8 mouse cellular contexts compared by ENCODE assay signal in the genomic region with DNA sequence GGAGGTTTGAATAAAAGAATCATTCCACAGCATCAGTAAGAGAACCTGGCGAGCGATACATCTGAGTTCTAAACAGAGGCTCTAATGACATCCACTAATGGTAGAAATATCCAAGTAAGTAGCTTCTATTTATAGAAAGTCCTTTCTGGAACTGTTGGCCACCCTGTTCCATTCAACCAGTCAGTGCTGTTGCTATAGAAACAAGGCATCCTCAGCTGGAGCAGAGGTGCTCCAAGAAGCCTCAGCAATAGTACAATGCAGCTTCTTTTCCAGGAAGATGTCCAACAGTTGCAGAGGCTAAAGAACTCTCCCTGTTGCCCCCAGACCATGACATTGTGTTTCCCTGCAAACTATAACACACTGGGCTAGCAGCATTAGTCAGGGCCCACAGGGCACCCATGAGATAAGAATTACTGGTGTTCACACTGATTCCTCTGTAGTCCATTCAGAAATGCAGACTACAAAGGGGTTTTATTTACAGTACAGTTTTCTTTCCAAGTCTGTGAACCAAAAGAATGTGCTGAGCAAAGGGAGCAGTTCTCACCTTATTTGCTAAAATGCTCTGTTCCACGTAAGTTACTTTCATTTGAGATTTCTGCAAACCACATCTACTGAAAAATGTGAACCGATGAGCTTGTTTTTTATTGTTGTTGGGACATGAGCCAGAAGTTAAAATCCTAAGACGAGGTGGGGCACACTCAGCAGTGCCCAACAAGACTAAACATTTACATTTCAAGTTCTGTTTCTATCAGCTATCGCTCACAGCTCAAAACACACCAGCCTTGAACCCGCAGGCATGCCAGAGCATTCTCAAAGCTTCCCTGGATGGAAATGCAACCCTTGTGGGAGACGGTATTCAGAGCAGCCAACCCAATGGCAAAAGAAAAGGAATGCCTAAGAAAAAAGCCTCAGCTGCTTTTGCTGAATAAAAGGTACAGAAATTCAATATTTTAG. TPM values are rescaled to one million over a fixed set of nuclear protein-coding genes. Genes with fewer than 3 reads are reported as not detected.
A peak's percentile ranks its signal among the peaks of the same experiment; 100 is the strongest.
DNase-seq lines count a peak whose midpoint lies in the region; ATAC-seq and TF ChIP-seq lines count a peak whose summit lies in the region.

No protein-coding gene starts in this region.

- H3K4me3 ChIP-seq in heart, embryonic 12.5 days: no peak overlapping the region
- no peak overlapping the region for H3K4me3 ChIP-seq in lung, embryonic 14.5 days (ENCODE audit: low read depth, low read length)
- H3K4me3 ChIP-seq in embryonic fibroblast, embryonic 13.5 days (ENCODE audit: insufficient read depth, low read length): no peak overlapping the region
- H3K4me3 ChIP-seq in neural tube, embryonic 15.5 days (replicated peaks): no peak overlapping the region

- no peak for ATAC-seq in heart, embryonic 12.5 days (ENCODE audit: insufficient number of reproducible peaks, low FRiP score)
- peak; percentile 58; the same call in 1 of the 2 replicates for ATAC-seq in lung, embryonic 14.5 days (ENCODE audit: insufficient read depth)
- no peak for ATAC-seq in neural tube, embryonic 15.5 days (ENCODE audit: low FRiP score)

- no peak for TF ChIP-seq CTCF in lung, embryonic 14.5 days (IDR thresholded peaks at IDR 0.05; ENCODE audit: low read depth)
- TF ChIP-seq CTCF in embryonic fibroblast, embryonic 13.5 days (IDR thresholded peaks at IDR 0.05; ENCODE audit: borderline replicate concordance, insufficient read depth, low read length): no peak

- H3K27ac ChIP-seq in heart, embryonic 12.5 days (ENCODE audit: poor library complexity, severe bottlenecking): peak overlapping the region; percentile 13
- H3K27ac ChIP-seq in lung, embryonic 14.5 days (ENCODE audit: low read depth): peak overlapping the region; percentile 54
- peak overlapping the region; percentile 83 for H3K27ac ChIP-seq in embryonic fibroblast, embryonic 13.5 days (ENCODE audit: insufficient read depth, low read length)
- H3K27ac ChIP-seq in neural tube, embryonic 15.5 days (replicated peaks): peak overlapping the region; percentile 63

- peaks cover 33% of the 10 kb centered on the region for H3K4me1 ChIP-seq in heart, embryonic 12.5 days (replicated peaks)
- peaks cover 8% of the 10 kb centered on the region; the same call in 1 of the 2 replicates for H3K4me1 ChIP-seq in lung, embryonic 14.5 days (ENCODE audit: insufficient read depth)
- H3K4me1 ChIP-seq in embryonic fibroblast, embryonic 13.5 days (ENCODE audit: control insufficient read depth, insufficient read depth, low read length): peaks cover 13% of the 10 kb centered on the region
- H3K4me1 ChIP-seq in neural tube, embryonic 15.5 days: peaks cover 13% of the 10 kb centered on the region

- WGBS in heart, embryonic 12.5 days: 58% methylated on average over 8 of the region's 8 CpGs
- WGBS in lung, embryonic 14.5 days: 39% methylated on average over 8 of the region's 8 CpGs
- 61% methylated on average over 8 of the region's 8 CpGs for WGBS in neural tube, embryonic 15.5 days

- peaks cover 5% of the 10 kb centered on the region for H3K36me3 ChIP-seq in heart, embryonic 12.5 days
- H3K36me3 ChIP-seq in lung, embryonic 14.5 days (ENCODE audit: insufficient read depth): no peaks in the 10 kb centered on the region
- H3K36me3 ChIP-seq in neural tube, embryonic 15.5 days: peaks cover 8% of the 10 kb centered on the region; the same call in 1 of the 2 replicates

- no peaks in the 10 kb centered on the region for H3K27me3 ChIP-seq in heart, embryonic 12.5 days (replicated peaks)
- H3K27me3 ChIP-seq in lung, embryonic 14.5 days (ENCODE audit: insufficient read depth, low read length): no peaks in the 10 kb centered on the region
- H3K27me3 ChIP-seq in neural tube, embryonic 15.5 days (replicated peaks): no peaks in the 10 kb centered on the region

- no peak overlapping the region for H3K4me2 ChIP-seq in heart, embryonic 12.5 days
- H3K4me2 ChIP-seq in lung, embryonic 14.5 days: 0 out of 2 replicates have a peak overlapping the region, but pooled peaks have one; percentile 18
- no peak overlapping the region for H3K4me2 ChIP-seq in neural tube, embryonic 15.5 days

- TF ChIP-seq POLR2A in embryonic fibroblast, embryonic 13.5 days (IDR thresholded peaks at IDR 0.05; ENCODE audit: low read depth, low read length): no peak

- H3K9ac ChIP-seq in heart, embryonic 12.5 days: no peak overlapping the region
- no peak overlapping the region for H3K9ac ChIP-seq in lung, embryonic 14.5 days
- no peak overlapping the region for H3K9ac ChIP-seq in neural tube, embryonic 15.5 days (replicated peaks)

- H3K9me3 ChIP-seq in heart, embryonic 12.5 days (replicated peaks): no peaks in the 10 kb centered on the region
- no peaks in the 10 kb centered on the region for H3K9me3 ChIP-seq in lung, embryonic 14.5 days (ENCODE audit: low read depth, low read length)
- no peaks in the 10 kb centered on the region for H3K9me3 ChIP-seq in neural tube, embryonic 15.5 days (replicated peaks)

- no peak for DNase-seq in heart, adult 9 months (ENCODE audit: low spot score in 2 of 2)
- peak; percentile 59 for DNase-seq in lung, embryonic 14.5 days
- no peak for DNase-seq in lung, postnatal 14 days
- DNase-seq in adrenal gland, adult (ENCODE audit: inconsistent age in 2 of 2, low spot score in 1 of 2): no peak
- DNase-seq in c-Kit-positive CD71-positive TER-119-positive erythroid progenitor cells, embryonic 14.5 days (ENCODE audit: low spot score): no peak

RNA-seq across cellular contexts. Expression of gene Vps53, which starts 31.1 kb away (rescaled TPM):
- polyA plus RNA-seq in heart, embryonic 12.5 days (2016; fragmentation: Nextera tagmentation; extraction: Ambion mirVana): 32.2 and 34.2 TPM in 2 replicates
- polyA plus RNA-seq in lung, embryonic 14.5 days (2014; fragmentation: Nextera tagmentation; extraction: Ambion mirVana): 34.5 and 35.6 TPM in 2 replicates
- polyA plus RNA-seq in embryonic fibroblast, embryonic 13.5 days (2011; ENCODE audit: insufficient read length, low read depth, missing spikeins): 40.1 and 40.9 TPM in 2 replicates
- 69.4 and 69.5 TPM in 2 replicates for polyA plus RNA-seq in neural tube, embryonic 15.5 days (2015; fragmentation: Nextera tagmentation; extraction: Ambion mirVana)

RNA-seq across cellular contexts. Expression of gene Fam57a, which starts 31.1 kb away (rescaled TPM):
- 28.3 and 28.7 TPM in 2 replicates for polyA plus RNA-seq in heart, embryonic 12.5 days (2016; fragmentation: Nextera tagmentation; extraction: Ambion mirVana)
- 38.3 and 39.8 TPM in 2 replicates for polyA plus RNA-seq in lung, embryonic 14.5 days (2014; fragmentation: Nextera tagmentation; extraction: Ambion mirVana)
- polyA plus RNA-seq in embryonic fibroblast, embryonic 13.5 days (2011; ENCODE audit: insufficient read length, low read depth, missing spikeins): 17.5 and 20.8 TPM in 2 replicates
- 24.4 and 36.0 TPM in 2 replicates for polyA plus RNA-seq in neural tube, embryonic 15.5 days (2015; fragmentation: Nextera tagmentation; extraction: Ambion mirVana)

Comparison
In these comparisons a context has a peak if more than half of its experiments do, and no peak if none do; other contexts are left out.
1. H3K27ac ChIP-seq: peak in every context shown above with its lines; median percentile 83 in embryonic fibroblast, embryonic 13.5 days; 63 in neural tube, embryonic 15.5 days; 54 in lung, embryonic 14.5 days; 13 in heart, embryonic 12.5 days.